ENCODE assay signal across 24 mouse cellular contexts in genomic region chr5:146865511-146865910, GRCm38 (mm10). TPM values are rescaled to one million over a fixed set of nuclear protein-coding genes. Genes with fewer than 3 reads are reported as not detected.
DNase-seq lines count a peak whose midpoint lies in the region; ATAC-seq and TF ChIP-seq lines count a peak whose summit lies in the region.
"Had no signal": no experiment of that assay in that cellular context is flagged by ENCODE, and none has a peak within 500 bp of the region (broad histone marks: within the 10 kb centered on the region; RNA-seq: fewer than 3 reads in every experiment).

No protein-coding gene starts in this region.

- H3K79me2 ChIP-seq in MEL (ENCODE audit: control insufficient read depth, insufficient read depth, low read length, poor library complexity) = no peaks in the 10 kb centered on the region

- DNase-seq in MEL (ENCODE audit: low read depth, low spot score) = no peak
- peak; percentile 33 for DNase-seq in naive thymus-derived CD4-positive, alpha-beta T cell, adult 2 months (ENCODE audit: low read depth)
- no peak for DNase-seq in frontal cortex, postnatal 14 days (ENCODE audit: low spot score in 2 of 2)
- no peak for DNase-seq in adrenal gland, adult 18-20 months (ENCODE audit: low spot score in 2 of 2)
- no peak for DNase-seq in right cerebral cortex, postnatal 14 days
- DNase-seq: adrenal gland, postnatal 14 days; cerebellum, adult 11-12 months; cerebellum, adult 9-11 months; cerebellum, postnatal 36 days; forebrain, postnatal 0 days; gastrocnemius, adult 2 months; gastrocnemius, postnatal 36 days; heart, adult 11 months; heart, postnatal 4 days had no signal

- H3K27me3 ChIP-seq in megakaryocyte, embryonic 14.5 days (replicated peaks) = no peaks in the 10 kb centered on the region
- H3K27me3 ChIP-seq in MEL (ENCODE audit: control insufficient read depth in 1 of 2, insufficient read depth in 2 of 2, low read length in 2 of 2) = no peaks in the 10 kb centered on the region
- H3K27me3 ChIP-seq: CH12.LX; embryonic facial prominence, embryonic 13.5 days; heart, embryonic 13.5 days; hindbrain, embryonic 13.5 days had no signal

- TF ChIP-seq POLR2A in MEL (IDR thresholded peaks at IDR 0.05; ENCODE audit: control insufficient read depth in 1 of 2, insufficient read depth in 1 of 2, low read depth in 1 of 2, low read length in 2 of 2, poor library complexity in 1 of 2) = no peak

- TF ChIP-seq CTCF in MEL (IDR thresholded peaks at IDR 0.05 in 2 of 3, conservative IDR thresholded peaks at IDR 0.05 in 1 of 3; ENCODE audit: control insufficient read depth in 1 of 3, insufficient read depth in 1 of 3, low read depth in 2 of 3, low read length in 3 of 3, poor library complexity in 1 of 3, severe bottlenecking in 1 of 3) = no peak

- peak overlapping the region; percentile 84 for H3K27ac ChIP-seq in MEL (ENCODE audit: control insufficient read depth, low read depth, low read length)
- H3K27ac ChIP-seq: embryonic facial prominence, embryonic 13.5 days; forebrain, embryonic 12.5 days; gastrocnemius, adult 2 months; heart, embryonic 13.5 days; hindbrain, embryonic 13.5 days; hindbrain, postnatal 0 days had no signal

- no peak for ATAC-seq in megakaryocyte, adult 5-6 weeks (ENCODE audit: poor library complexity, severe bottlenecking)
- peak; percentile 29 for ATAC-seq in inflammation-experienced regulatory T-cells, adult 6 months
- ATAC-seq: forebrain, postnatal 0 days; hindbrain, postnatal 0 days; intestine, postnatal 0 days had no signal

- no peak overlapping the region for H3K9ac ChIP-seq in MEL (ENCODE audit: control insufficient read depth, low read depth, low read length, poor library complexity, severe bottlenecking)
- H3K9ac ChIP-seq: embryonic facial prominence, embryonic 13.5 days; forebrain, embryonic 12.5 days; forebrain, postnatal 0 days; heart, embryonic 13.5 days; hindbrain, embryonic 13.5 days had no signal

- H3K9me3 ChIP-seq in megakaryocyte, embryonic 14.5 days = peaks cover 12% of the 10 kb centered on the region
- H3K9me3 ChIP-seq in MEL (replicated peaks; ENCODE audit: insufficient read depth, low read length) = no peaks in the 10 kb centered on the region
- H3K9me3 ChIP-seq: embryonic facial prominence, embryonic 13.5 days; forebrain, embryonic 12.5 days; hindbrain, embryonic 13.5 days had no signal

- TF ChIP-seq EP300 in MEL (IDR thresholded peaks at IDR 0.05; ENCODE audit: low read depth in 1 of 2, low read length in 2 of 2) = no peak

- peaks cover 61% of the 10 kb centered on the region for H3K4me1 ChIP-seq in megakaryocyte, embryonic 14.5 days
- peaks cover 22 to 37% of the 10 kb centered on the region in 2 experiments for H3K4me1 ChIP-seq in MEL (ENCODE audit: control insufficient read depth in 1 of 2, insufficient read depth in 2 of 2, low read length in 2 of 2)

- H3K36me3 ChIP-seq in megakaryocyte, embryonic 14.5 days (replicated peaks; ENCODE audit: low read length) = peaks cover 9% of the 10 kb centered on the region
- peaks cover 0 to 29% of the 10 kb centered on the region in 2 experiments; a peak in 2 of 4 replicates for H3K36me3 ChIP-seq in MEL (ENCODE audit: control insufficient read depth in 1 of 2, insufficient read depth in 2 of 2, low read length in 2 of 2)
- H3K36me3 ChIP-seq: embryonic facial prominence, embryonic 13.5 days; forebrain, embryonic 12.5 days; heart, embryonic 13.5 days; hindbrain, embryonic 13.5 days had no signal

- TF ChIP-seq RAD21 in MEL (IDR thresholded peaks at IDR 0.05; ENCODE audit: low read depth, low read length) = no peak

- peak overlapping the region; percentile 76 for H3K4me3 ChIP-seq in megakaryocyte, embryonic 14.5 days (replicated peaks)
- H3K4me3 ChIP-seq in MEL (ENCODE audit: control insufficient read depth in 1 of 2, insufficient read depth in 1 of 2, low read depth in 2 of 2, low read length in 2 of 2) = no peak overlapping the region
- H3K4me3 ChIP-seq: embryonic facial prominence, embryonic 13.5 days; forebrain, embryonic 12.5 days; gastrocnemius, adult 2 months; heart, embryonic 13.5 days; hindbrain, embryonic 13.5 days had no signal

TF ChIP-seq in MEL, 35 proteins besides CTCF, POLR2A, EP300 and RAD21:
- no peak for TF ChIP-seq GABPA (IDR thresholded peaks at IDR 0.05; ENCODE audit: low read depth, low read length)
- TF ChIP-seq USF1 (IDR thresholded peaks at IDR 0.05; ENCODE audit: low read depth, low read length) = no peak
- TF ChIP-seq TBP (IDR thresholded peaks at IDR 0.05; ENCODE audit: low read depth, low read length) = no peak
- no peak for TF ChIP-seq GATA1 (IDR thresholded peaks at IDR 0.05; ENCODE audit: low read depth, low read length)
- TF ChIP-seq ZMIZ1 (IDR thresholded peaks at IDR 0.05; ENCODE audit: low read depth, low read length) = no peak
- no peak for TF ChIP-seq TCF12 (IDR thresholded peaks at IDR 0.05; ENCODE audit: low read depth, low read length)
- TF ChIP-seq CHD1 (IDR thresholded peaks at IDR 0.05; ENCODE audit: low read depth, low read length) = no peak
- TF ChIP-seq JUND (IDR thresholded peaks at IDR 0.05; ENCODE audit: low read depth, low read length) = no peak
- TF ChIP-seq HCFC1 (IDR thresholded peaks at IDR 0.05; ENCODE audit: low read depth, low read length) = no peak
- no peak for TF ChIP-seq NRF1 (IDR thresholded peaks at IDR 0.05; ENCODE audit: insufficient read depth, low read depth, low read length, poor library complexity, severe bottlenecking)
- no peak for TF ChIP-seq POLR2AphosphoS2 (IDR thresholded peaks at IDR 0.05; ENCODE audit: low read length)
- no peak for TF ChIP-seq TAL1 (IDR thresholded peaks at IDR 0.05; ENCODE audit: low read length)
- TF ChIP-seq SIN3A (IDR thresholded peaks at IDR 0.05; ENCODE audit: low read length) = no peak
- TF ChIP-seq KAT2A (conservative IDR thresholded peaks at IDR 0.05; ENCODE audit: low read depth, low read length) = no peak
- TF ChIP-seq UBTF (IDR thresholded peaks at IDR 0.05; ENCODE audit: borderline replicate concordance, insufficient read depth, low read depth, low read length) = no peak
- no peak for TF ChIP-seq E2F4 (IDR thresholded peaks at IDR 0.05; ENCODE audit: borderline replicate concordance, low read depth, low read length)
- no peak for TF ChIP-seq ETS1 (IDR thresholded peaks at IDR 0.05; ENCODE audit: low read depth, low read length)
- no peak for TF ChIP-seq USF2 (IDR thresholded peaks at IDR 0.05; ENCODE audit: borderline replicate concordance in 1 of 2, insufficient read depth in 1 of 2, low read depth in 1 of 2, low read length in 2 of 2)
- TF ChIP-seq BHLHE40 (IDR thresholded peaks at IDR 0.05; ENCODE audit: borderline replicate concordance, low read depth, low read length) = no peak
TF ChIP-seq in MEL: peak in this region for 0.

RNA-seq across cellular contexts. Expression of gene Rasl11a, which starts 20.6 kb away (rescaled TPM):
- polyA plus RNA-seq in megakaryocyte, embryonic 14.5 days (2012; ENCODE audit: insufficient read depth, low replicate concordance) = 6.5 and 7.0 TPM in 2 replicates
- total RNA-seq in megakaryocyte, adult 5-6 weeks (2015) = not detected in 2 replicates
- total RNA-seq in megakaryocyte, adult 5-6 weeks (2017) = not detected in 2 replicates
- 1.1 and 1.7 TPM in 2 replicates for total RNA-seq in MEL (2012; rRNA removed)
- 1 to 10 TPM in 1 of 2 experiments, not detected in 1; 2.3 TPM for polyA plus RNA-seq in MEL (2012; ENCODE audit: insufficient read depth in 1 of 2, insufficient read length in 2 of 2, low read depth in 1 of 2, low replicate concordance in 2 of 2, missing spikeins in 1 of 2)
- polyA plus RNA-seq in inflammation-experienced regulatory T-cells, adult 6 months (2017; shearing (Covaris generic)) = 10 to 100 TPM in 1 of 3 experiments, 1 to 10 TPM in 2; 6.9 to 10.7 (median 8.0) TPM
- 10 to 100 TPM in 1 of 2 experiments, 1 to 10 TPM in 1; 7.0 to 11.1 TPM for total RNA-seq in adrenal gland, adult 18-20 months (2021)

RNA-seq across cellular contexts. Expression of gene Rpl21, which starts 32.8 kb away (rescaled TPM):
- 15.4 and 53.6 TPM in 2 replicates for polyA plus RNA-seq in megakaryocyte, embryonic 14.5 days (2012; ENCODE audit: insufficient read depth, low replicate concordance)
- 1,886 and 1,948 TPM in 2 replicates for total RNA-seq in megakaryocyte, adult 5-6 weeks (2015)
- 1,623 and 1,719 TPM in 2 replicates for total RNA-seq in megakaryocyte, adult 5-6 weeks (2017)
- total RNA-seq in MEL (2012; rRNA removed) = 468 and 508 TPM in 2 replicates
- 10 to 100 TPM in 1 of 2 experiments, not detected in 1; 70.7 TPM for polyA plus RNA-seq in MEL (2012; ENCODE audit: insufficient read depth in 1 of 2, insufficient read length in 2 of 2, low read depth in 1 of 2, low replicate concordance in 2 of 2, missing spikeins in 1 of 2)
- 1,000 to 10,000 TPM in 1 of 3 experiments, 100 to 1,000 TPM in 2; 475 to 1,461 (median 755) TPM for polyA plus RNA-seq in inflammation-experienced regulatory T-cells, adult 6 months (2017; shearing (Covaris generic))
- 100 to 1,000 TPM; 289 to 315 TPM for total RNA-seq in adrenal gland, adult 18-20 months (2021)
